Mouse (Mus musculus): ENCODE results near the gene Fyb2. TPM values are rescaled to one million over a fixed set of nuclear protein-coding genes. Genes with fewer than 3 reads are reported as not detected.

The Fyb2 gene
- total and polyA plus RNA-seq, 2 experiments from 2014 or later: 0.05 to 0.21 TPM

GRCm38 (mm10) chr4:105027278-105027677, 114.0 kb downstream of the Fyb2 start:
- Histone ChIP-seq H3K27me3 (ENCODE audit: insufficient read depth, low read length) (no peaks in the 10 kb centered on the region), H3K9me3 (ENCODE audit: low read length) (no peaks in the 10 kb centered on the region), H3K4me3 (ENCODE audit: low read length) (no peak overlapping the region), H3K27ac (no peak overlapping the region), H3K36me3 (ENCODE audit: insufficient read depth, low read length) (no peaks in the 10 kb centered on the region), H3K4me1 (ENCODE audit: insufficient read depth, low read length) (no peaks in the 10 kb centered on the region), H3K4me2 (ENCODE audit: low read depth, low read length) (no peak overlapping the region), H3K9ac (replicated peaks; ENCODE audit: low read length) (no peak overlapping the region)
- no peak for DNase-seq (ENCODE audit: low spot score)
- no peak for TF ChIP-seq CTCF (IDR thresholded peaks at IDR 0.05; ENCODE audit: low read depth)
- no peak for ATAC-seq
- WGBS: 75% methylated on average over 6 of the region's 6 CpGs

- H3K4me3 ChIP-seq (ENCODE audit: low read length): no peak overlapping the region
- DNase-seq (ENCODE audit: low spot score) (no peak), ATAC-seq (no peak)
- H3K4me2 ChIP-seq (ENCODE audit: low read depth, low read length): no peak overlapping the region
- H3K9me3 ChIP-seq (ENCODE audit: low read length): no peaks in the 10 kb centered on the region
- WGBS: 75% methylated on average over 8 of the region's 8 CpGs
- TF ChIP-seq CTCF (IDR thresholded peaks at IDR 0.05; ENCODE audit: low read depth): no peak
- H3K9ac ChIP-seq (replicated peaks; ENCODE audit: low read length): no peak overlapping the region
- no peaks in the 10 kb centered on the region for H3K4me1 ChIP-seq (ENCODE audit: insufficient read depth, low read length)
- H3K27ac ChIP-seq: no peak overlapping the region
- H3K36me3 ChIP-seq (ENCODE audit: insufficient read depth, low read length): peaks cover 7% of the 10 kb centered on the region; the same call in 1 of the 2 replicates
- H3K27me3 ChIP-seq (ENCODE audit: insufficient read depth, low read length): no peaks in the 10 kb centered on the region
These were observed 117.8 kb downstream of the Fyb2 start for GRCm38 (mm10) chr4:105031104-105031503.

- Histone ChIP-seq H3K4me1 (ENCODE audit: insufficient read depth, low read length) (no peaks in the 10 kb centered on the region), H3K27me3 (ENCODE audit: insufficient read depth, low read length) (no peaks in the 10 kb centered on the region), H3K27ac (no peak overlapping the region), H3K9ac (replicated peaks; ENCODE audit: low read length) (no peak overlapping the region), H3K4me3 (ENCODE audit: low read length) (no peak overlapping the region), H3K36me3 (ENCODE audit: insufficient read depth, low read length) (peaks cover 12% of the 10 kb centered on the region; the same call in 1 of the 2 replicates), H3K4me2 (ENCODE audit: low read depth, low read length) (no peak overlapping the region), H3K9me3 (ENCODE audit: low read length) (no peaks in the 10 kb centered on the region)
- peak; percentile 50 for DNase-seq (ENCODE audit: low spot score)
- no peak for ATAC-seq
- 44% methylated on average over 7 of the region's 7 CpGs for WGBS
- peak; percentile 58 for TF ChIP-seq CTCF (IDR thresholded peaks at IDR 0.05; ENCODE audit: low read depth)
These were observed 119.9 kb downstream of the Fyb2 start for GRCm38 (mm10) chr4:105033153-105033552.

- ATAC-seq (no peak), DNase-seq (ENCODE audit: low spot score) (peak; percentile 76)
- Histone ChIP-seq H3K4me1 (ENCODE audit: insufficient read depth, low read length) (no peaks in the 10 kb centered on the region), H3K27ac (no peak overlapping the region), H3K27me3 (ENCODE audit: insufficient read depth, low read length) (no peaks in the 10 kb centered on the region), H3K4me3 (ENCODE audit: low read length) (no peak overlapping the region), H3K36me3 (ENCODE audit: insufficient read depth, low read length) (peaks cover 12% of the 10 kb centered on the region; the same call in 1 of the 2 replicates), H3K9ac (replicated peaks; ENCODE audit: low read length) (no peak overlapping the region), H3K4me2 (ENCODE audit: low read depth, low read length) (no peak overlapping the region), H3K9me3 (ENCODE audit: low read length) (no peaks in the 10 kb centered on the region)
- TF ChIP-seq CTCF (IDR thresholded peaks at IDR 0.05; ENCODE audit: low read depth): peak; percentile 56
These were observed 121.0 kb downstream of the Fyb2 start for GRCm38 (mm10) chr4:105034259-105034658.

GRCm38 (mm10) chr4:105050041-105050440, 136.8 kb downstream of the Fyb2 start:
- H3K36me3 ChIP-seq (ENCODE audit: insufficient read depth, low read length): peaks cover 8% of the 10 kb centered on the region
- ATAC-seq (no peak), DNase-seq (ENCODE audit: low spot score) (no peak)
- no peak overlapping the region for H3K27ac ChIP-seq
- no peaks in the 10 kb centered on the region for H3K4me1 ChIP-seq (ENCODE audit: insufficient read depth, low read length)
- H3K4me3 ChIP-seq (ENCODE audit: low read length): no peak overlapping the region
- no peaks in the 10 kb centered on the region for H3K27me3 ChIP-seq (ENCODE audit: insufficient read depth, low read length)
- no peak overlapping the region for H3K9ac ChIP-seq (replicated peaks; ENCODE audit: low read length)
- WGBS: 88% methylated on average over 1 of the region's 1 CpGs
- no peaks in the 10 kb centered on the region for H3K9me3 ChIP-seq (ENCODE audit: low read length)
- TF ChIP-seq CTCF (IDR thresholded peaks at IDR 0.05; ENCODE audit: low read depth): no peak
- H3K4me2 ChIP-seq (ENCODE audit: low read depth, low read length): no peak overlapping the region

GRCm38 (mm10) chr4:105051291-105051690, 138.0 kb downstream of the Fyb2 start:
- Histone ChIP-seq H3K36me3 (ENCODE audit: insufficient read depth, low read length) (peaks cover 8% of the 10 kb centered on the region), H3K27ac (no peak overlapping the region), H3K9me3 (ENCODE audit: low read length) (no peaks in the 10 kb centered on the region), H3K4me1 (ENCODE audit: insufficient read depth, low read length) (no peaks in the 10 kb centered on the region), H3K4me3 (ENCODE audit: low read length) (no peak overlapping the region), H3K4me2 (ENCODE audit: low read depth, low read length) (no peak overlapping the region), H3K27me3 (ENCODE audit: insufficient read depth, low read length) (no peaks in the 10 kb centered on the region), H3K9ac (replicated peaks; ENCODE audit: low read length) (no peak overlapping the region)
- no peak for TF ChIP-seq CTCF (IDR thresholded peaks at IDR 0.05; ENCODE audit: low read depth)
- DNase-seq (ENCODE audit: low spot score) (no peak), ATAC-seq (no peak)
- WGBS: 82% methylated on average over 5 of the region's 5 CpGs

Other genes starting within 250 kb of the Fyb2 start
- gene C8b, start 147.1 kb upstream of the Fyb2 start, total RNA-seq (2014; rRNA removed): 0.18 and 0.26 TPM in 2 replicates
- gene C8b, start 147.1 kb upstream of the Fyb2 start, polyA plus RNA-seq (2015; fragmentation: Nextera tagmentation; extraction: Ambion mirVana): 0.08 TPM in 2 replicates
- not detected in 2 replicates for gene Gm17662, start 56.1 kb upstream of the Fyb2 start, total RNA-seq (2014; rRNA removed)
- gene Gm17662, start 56.1 kb upstream of the Fyb2 start, polyA plus RNA-seq (2015; fragmentation: Nextera tagmentation; extraction: Ambion mirVana): not detected in 2 replicates
- gene C8a, start 37.1 kb upstream of the Fyb2 start, total RNA-seq (2014; rRNA removed): not detected in 2 replicates
- 0.04 TPM in 1 of 2 replicates, not detected in the other for gene C8a, start 37.1 kb upstream of the Fyb2 start, polyA plus RNA-seq (2015; fragmentation: Nextera tagmentation; extraction: Ambion mirVana)
- gene Prkaa2, start 196.4 kb downstream of the Fyb2 start, total RNA-seq (2014; rRNA removed): 16.9 and 19.3 TPM in 2 replicates
- gene Prkaa2, start 196.4 kb downstream of the Fyb2 start, polyA plus RNA-seq (2015; fragmentation: Nextera tagmentation; extraction: Ambion mirVana): 10.9 and 13.2 TPM in 2 replicates
- gene Plpp3, start 243.9 kb downstream of the Fyb2 start, total RNA-seq (2014; rRNA removed): 167 and 174 TPM in 2 replicates
- 180 and 198 TPM in 2 replicates for gene Plpp3, start 243.9 kb downstream of the Fyb2 start, polyA plus RNA-seq (2015; fragmentation: Nextera tagmentation; extraction: Ambion mirVana)